1 mouse cellular context compared by ENCODE assay signal in the genomic region with DNA sequence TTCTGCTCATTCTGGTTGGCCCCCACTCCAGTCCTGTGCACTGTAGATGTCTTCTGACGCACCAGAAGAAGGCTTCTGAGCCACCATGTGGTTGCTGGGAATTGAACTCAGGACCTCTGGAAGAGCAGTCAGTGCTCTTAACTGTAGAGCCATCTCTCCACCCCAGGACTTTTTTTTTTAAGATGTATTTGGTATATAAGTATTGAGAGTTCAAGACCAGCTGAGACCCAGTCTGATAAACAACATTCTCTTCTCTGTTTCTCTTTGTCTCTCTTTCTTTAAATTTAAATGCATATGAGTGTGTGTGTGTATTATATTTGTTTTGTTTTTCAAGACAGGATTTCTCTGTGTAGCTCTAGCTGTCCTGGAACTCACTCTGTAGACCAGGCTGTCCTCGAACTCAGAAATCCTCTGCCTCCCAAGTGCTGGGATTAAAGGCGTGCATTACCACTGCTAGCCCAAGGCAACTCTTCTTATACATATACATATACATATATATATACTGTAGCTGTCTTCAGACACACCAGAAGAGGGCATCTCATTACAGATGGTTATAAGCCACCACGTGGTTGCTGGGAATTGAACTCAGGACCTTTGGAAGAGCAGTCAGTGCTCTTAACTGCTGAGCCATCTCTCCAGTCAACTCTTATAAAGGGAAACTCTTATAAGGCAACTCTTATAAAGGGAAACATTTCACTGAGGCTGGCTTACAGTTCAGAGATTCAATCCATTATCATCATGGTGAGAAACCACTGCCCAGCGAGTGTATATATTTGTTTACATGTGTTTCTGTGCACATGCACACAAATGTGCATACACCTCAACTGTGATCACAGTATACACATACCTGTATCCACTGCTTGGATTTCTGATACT.
TF ChIP-seq lines count a peak whose summit lies in the region.

No protein-coding gene starts in this region.

TF ChIP-seq in CH12.LX, 34 proteins besides CTCF, POLR2A, EP300 and RAD21:
- TF ChIP-seq ELF1 (IDR thresholded peaks at IDR 0.05; ENCODE audit: low read depth, low read length) (0 out of 2 replicates have a peak, but pooled peaks have one; percentile 23), TBP (conservative IDR thresholded peaks at IDR 0.05; ENCODE audit: low read depth, low read length) (peak; percentile 92)
